Mouse (Mus musculus): ENCODE measurements around the gene B430306N03Rik. TPM values are rescaled to one million over a fixed set of nuclear protein-coding genes. Genes with fewer than 3 reads are reported as not detected.

Gene B430306N03Rik
- polyA plus RNA-seq (2015; fragmentation: Illumina TruSeq; extraction: RNeasy Lipid Tissue Mini Kit (QIAGEN cat#74804); ENCODE audit: insufficient read depth, low read depth, low replicate concordance): not detected

GRCm38 (mm10) chr17:48315905-48316579 lies at the start of gene B430306N03Rik:
Gene B430306N03Rik, plus strand, starts transcription at chr17:48316141.

GRCm38 (mm10) chr17:48299203-48299602 lies 16.7 kb upstream of the B430306N03Rik start, which contains the start of gene Treml2:
Gene Treml2, plus strand, starts transcription at chr17:48299498.

DNA sequence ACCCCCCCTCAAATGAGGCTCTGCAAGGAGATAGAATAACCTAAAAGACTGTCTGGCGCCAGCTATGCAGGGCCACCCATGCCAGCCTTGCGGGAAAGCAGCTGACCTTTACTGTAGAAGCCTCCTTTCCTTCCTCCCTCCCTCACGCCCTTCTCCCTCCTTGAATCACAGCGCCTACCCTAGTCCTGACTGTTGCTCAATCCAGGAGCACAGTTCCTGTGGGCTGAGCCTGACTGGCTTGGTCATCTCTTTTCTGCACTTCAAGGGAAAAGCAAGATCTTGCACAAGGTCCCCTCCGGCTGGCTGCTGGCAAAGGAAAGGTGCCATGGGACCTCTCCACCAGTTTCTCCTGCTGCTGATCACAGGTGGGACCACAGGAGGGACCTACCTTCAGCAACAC lies 30.3 kb downstream of the B430306N03Rik start, which contains the start of gene Trem2:
Gene Trem2, plus strand, starts transcription at position 171 of the 400 bp plus-strand sequence.

DNA sequence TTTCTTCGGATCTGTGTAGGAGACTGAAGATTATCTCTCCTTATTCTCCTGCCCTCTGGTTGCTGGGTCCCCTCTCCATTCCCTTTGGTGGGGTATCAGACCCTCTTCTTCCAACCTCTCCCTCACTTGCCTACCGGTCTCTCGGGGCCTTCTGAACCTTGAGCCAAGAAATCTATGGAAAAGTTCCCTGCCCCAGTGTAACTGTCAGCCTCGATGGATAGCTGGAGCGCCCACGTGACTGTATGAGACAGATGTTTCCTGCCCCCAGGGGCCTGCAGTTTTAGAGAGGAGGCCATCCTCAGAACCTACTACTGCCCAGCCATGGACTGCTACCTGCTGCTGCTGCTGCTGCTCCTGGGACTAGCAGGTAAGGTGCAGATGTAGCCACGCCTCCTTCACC lies 43.7 kb downstream of the B430306N03Rik start, which contains the start of gene Treml1:
Gene Treml1, plus strand, starts transcription at position 301 of the 400 bp plus-strand sequence.

Other genes starting within 250 kb of the B430306N03Rik start
- not detected for gene 1700067P10Rik, start 226.8 kb upstream of the B430306N03Rik start, polyA plus RNA-seq (2015; fragmentation: Illumina TruSeq; extraction: RNeasy Lipid Tissue Mini Kit (QIAGEN cat#74804); ENCODE audit: insufficient read depth, low read depth, low replicate concordance)
- gene 9830107B12Rik, start 169.9 kb upstream of the B430306N03Rik start, polyA plus RNA-seq (2015; fragmentation: Illumina TruSeq; extraction: RNeasy Lipid Tissue Mini Kit (QIAGEN cat#74804); ENCODE audit: insufficient read depth, low read depth, low replicate concordance): not detected
- not detected for gene A530064D06Rik, start 148.9 kb upstream of the B430306N03Rik start, polyA plus RNA-seq (2015; fragmentation: Illumina TruSeq; extraction: RNeasy Lipid Tissue Mini Kit (QIAGEN cat#74804); ENCODE audit: insufficient read depth, low read depth, low replicate concordance)
- not detected for gene Trem1, start 83.4 kb upstream of the B430306N03Rik start, polyA plus RNA-seq (2015; fragmentation: Illumina TruSeq; extraction: RNeasy Lipid Tissue Mini Kit (QIAGEN cat#74804); ENCODE audit: insufficient read depth, low read depth, low replicate concordance)
- not detected for gene Trem3, start 68.4 kb upstream of the B430306N03Rik start, polyA plus RNA-seq (2015; fragmentation: Illumina TruSeq; extraction: RNeasy Lipid Tissue Mini Kit (QIAGEN cat#74804); ENCODE audit: insufficient read depth, low read depth, low replicate concordance)
- not detected for gene Treml4, start 51.8 kb upstream of the B430306N03Rik start, polyA plus RNA-seq (2015; fragmentation: Illumina TruSeq; extraction: RNeasy Lipid Tissue Mini Kit (QIAGEN cat#74804); ENCODE audit: insufficient read depth, low read depth, low replicate concordance)
- not detected for gene Treml2, start 16.6 kb upstream of the B430306N03Rik start, polyA plus RNA-seq (2015; fragmentation: Illumina TruSeq; extraction: RNeasy Lipid Tissue Mini Kit (QIAGEN cat#74804); ENCODE audit: insufficient read depth, low read depth, low replicate concordance)
- gene Trem2, start 30.3 kb downstream of the B430306N03Rik start, polyA plus RNA-seq (2015; fragmentation: Illumina TruSeq; extraction: RNeasy Lipid Tissue Mini Kit (QIAGEN cat#74804); ENCODE audit: insufficient read depth, low read depth, low replicate concordance): 3.0 TPM
- not detected for gene Treml1, start 43.8 kb downstream of the B430306N03Rik start, polyA plus RNA-seq (2015; fragmentation: Illumina TruSeq; extraction: RNeasy Lipid Tissue Mini Kit (QIAGEN cat#74804); ENCODE audit: insufficient read depth, low read depth, low replicate concordance)
- gene Nfya, start 93.8 kb downstream of the B430306N03Rik start, polyA plus RNA-seq (2015; fragmentation: Illumina TruSeq; extraction: RNeasy Lipid Tissue Mini Kit (QIAGEN cat#74804); ENCODE audit: insufficient read depth, low read depth, low replicate concordance): 9.0 TPM
- gene Oard1, start 93.9 kb downstream of the B430306N03Rik start, polyA plus RNA-seq (2015; fragmentation: Illumina TruSeq; extraction: RNeasy Lipid Tissue Mini Kit (QIAGEN cat#74804); ENCODE audit: insufficient read depth, low read depth, low replicate concordance): 5.6 TPM
- gene Apobec2, start 116.8 kb downstream of the B430306N03Rik start, polyA plus RNA-seq (2015; fragmentation: Illumina TruSeq; extraction: RNeasy Lipid Tissue Mini Kit (QIAGEN cat#74804); ENCODE audit: insufficient read depth, low read depth, low replicate concordance): not detected
- not detected for gene Tspo2, start 135.4 kb downstream of the B430306N03Rik start, polyA plus RNA-seq (2015; fragmentation: Illumina TruSeq; extraction: RNeasy Lipid Tissue Mini Kit (QIAGEN cat#74804); ENCODE audit: insufficient read depth, low read depth, low replicate concordance)
- 0.54 TPM for gene Unc5cl, start 138.8 kb downstream of the B430306N03Rik start, polyA plus RNA-seq (2015; fragmentation: Illumina TruSeq; extraction: RNeasy Lipid Tissue Mini Kit (QIAGEN cat#74804); ENCODE audit: insufficient read depth, low read depth, low replicate concordance)

All from pancreas, adult 10 weeks (tissue).